Mouse (Mus musculus) ZHBTc4 (cell line): ENCODE results near the gene Pym1.

Source experiments
- DNase-seq: peaks from one replicate; pipeline ENCODE4 v3.0.0-alpha.2; 2011; ENCODE audit warnings: low read depth, low spot score

Gene Pym1

DNA sequence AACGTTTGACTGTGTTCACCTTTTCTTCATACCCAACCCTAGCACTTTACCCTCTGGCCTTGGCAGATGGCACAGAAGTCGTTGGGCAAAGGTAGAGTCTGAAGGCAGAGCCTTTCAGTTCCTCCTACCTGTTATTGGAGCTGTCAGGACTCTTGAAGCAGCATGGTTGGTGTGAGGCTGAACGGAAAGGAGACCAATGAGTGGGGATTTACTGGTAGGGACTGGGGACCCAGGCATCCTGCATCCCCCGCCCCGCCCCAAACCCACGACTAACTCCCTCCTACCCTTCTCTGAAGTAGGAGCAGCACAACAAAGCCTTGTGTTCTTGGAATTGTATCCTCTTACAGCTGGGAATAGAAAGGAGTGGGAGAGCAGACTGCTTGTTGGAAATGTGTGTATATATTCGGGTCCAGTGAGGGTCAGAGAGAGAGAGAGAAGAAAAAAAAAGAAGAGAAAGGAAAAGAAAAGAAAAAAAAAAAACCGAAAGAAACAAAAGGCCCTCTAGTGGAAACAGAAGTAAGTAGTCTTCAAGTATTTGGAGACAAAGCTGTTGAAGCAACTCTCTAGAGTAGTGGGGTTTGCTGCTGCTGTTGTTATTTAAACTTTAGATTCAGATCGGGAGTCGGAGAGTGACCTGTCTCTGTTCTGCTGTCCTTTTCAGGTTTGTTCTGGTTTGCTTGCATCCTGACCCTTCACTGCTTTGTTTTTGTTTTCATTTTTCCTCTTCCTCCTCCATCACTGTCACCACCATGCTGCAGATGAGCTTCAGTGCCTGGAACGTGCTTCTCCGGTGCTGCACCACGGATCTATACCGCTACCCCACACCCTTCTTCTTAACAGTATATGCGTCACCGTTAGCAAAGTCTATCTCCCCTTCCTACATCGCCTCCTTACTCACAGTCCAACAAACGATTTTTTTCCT is 2.7 kb upstream of the Pym1 start, which contains the start of gene Dgka:
Gene Dgka (minus strand): TSS at position 176 of the 922 bp plus-strand sequence.
- peak; percentile 70 for DNase-seq

DNA sequence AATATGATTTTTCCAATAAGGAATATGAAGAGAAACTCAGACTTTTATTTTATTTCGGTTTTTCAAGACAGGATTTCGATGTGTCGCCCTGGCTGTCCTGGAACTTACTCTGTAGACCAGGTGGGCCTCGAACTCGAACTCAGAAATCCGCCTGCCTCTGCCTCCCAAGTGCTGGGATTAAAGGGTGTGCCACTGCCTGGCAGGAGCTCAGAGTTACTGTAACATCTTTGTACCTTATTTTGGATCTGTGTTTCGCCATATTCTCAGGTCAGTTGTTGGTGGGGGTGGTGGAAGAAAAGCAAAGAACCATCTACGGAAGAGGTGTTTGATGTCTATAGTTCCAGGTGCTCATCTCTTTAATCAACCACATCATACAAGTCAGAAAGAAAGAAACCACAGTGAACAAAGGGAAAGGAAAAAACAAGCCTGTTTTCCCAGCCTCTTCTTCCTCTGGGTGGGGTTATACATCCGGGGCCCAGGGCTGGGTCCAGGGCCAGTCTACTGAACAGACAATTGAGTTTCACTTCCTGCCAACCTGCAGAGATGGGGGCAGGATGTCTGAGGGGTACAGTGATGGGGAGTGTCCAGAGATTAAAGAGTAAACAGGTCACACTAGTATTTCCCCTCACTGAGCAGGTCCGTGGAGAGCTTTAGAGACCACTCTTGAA is 1.6 kb upstream of the Pym1 start:
- no peak for DNase-seq

DNA sequence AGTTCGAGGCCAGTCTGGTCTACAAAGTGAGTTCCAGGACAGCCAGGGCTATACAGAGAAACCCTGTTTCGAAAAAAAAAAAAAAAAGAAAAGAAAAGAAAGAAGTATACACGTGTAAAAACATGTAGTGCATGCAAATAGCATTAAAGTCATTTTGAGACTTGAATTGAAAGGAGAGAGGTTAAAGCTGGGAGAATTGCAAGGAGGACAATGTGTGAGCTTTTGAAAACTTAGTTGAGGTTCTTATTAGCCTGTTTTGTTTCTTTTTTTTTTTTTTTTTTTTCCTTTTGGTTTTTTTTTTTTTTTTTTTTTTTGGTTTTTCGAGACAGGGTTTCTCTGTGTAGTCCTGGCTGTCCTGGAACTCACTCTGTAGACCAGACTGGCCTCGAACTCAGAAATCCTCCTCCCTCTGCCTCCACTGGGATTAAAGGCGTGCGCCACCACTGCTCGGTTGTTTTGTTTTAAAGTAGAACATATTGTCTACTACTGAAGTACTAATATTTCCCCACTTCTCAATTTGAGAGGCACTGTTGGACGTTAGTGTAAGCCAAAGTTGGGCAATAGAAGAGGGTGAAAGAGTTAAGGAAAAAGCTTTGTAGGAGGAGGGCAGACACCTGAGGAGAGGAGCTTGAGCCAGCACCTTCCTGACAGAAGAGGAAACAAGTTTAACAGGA is 580 bp upstream of the Pym1 start:
- no peak for DNase-seq

DNA sequence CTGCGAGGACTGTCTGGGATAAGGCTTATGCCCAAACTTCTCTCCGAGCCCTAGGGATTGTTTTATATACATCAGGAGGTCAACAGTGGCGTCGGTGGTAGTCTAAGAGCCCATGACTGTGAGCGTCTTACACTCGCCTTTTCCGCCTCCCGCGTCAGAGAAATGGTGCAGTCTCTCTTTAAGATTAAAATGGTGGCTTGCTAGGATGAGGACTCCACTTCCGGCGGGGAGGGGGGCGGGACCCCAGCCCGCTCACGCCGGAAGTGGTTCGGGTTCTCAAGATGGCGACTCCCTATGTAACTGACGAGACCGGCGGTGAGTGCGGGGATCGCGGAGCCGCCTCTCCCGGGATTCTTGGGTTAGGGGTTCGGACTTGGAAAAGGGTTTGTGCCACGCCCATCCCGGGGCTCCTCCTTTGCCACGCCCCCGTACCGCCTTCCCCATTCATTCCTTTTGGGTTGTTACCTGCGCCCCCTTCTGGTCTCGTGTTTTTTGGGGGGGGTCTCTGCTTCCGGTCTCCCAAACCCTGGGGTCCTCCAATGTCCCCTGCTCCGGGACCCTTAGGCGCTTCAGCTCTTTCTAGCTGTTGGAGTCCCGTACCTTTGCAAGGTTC is 669 bp downstream of the Pym1 start:
- DNase-seq: peak; percentile 97

DNA sequence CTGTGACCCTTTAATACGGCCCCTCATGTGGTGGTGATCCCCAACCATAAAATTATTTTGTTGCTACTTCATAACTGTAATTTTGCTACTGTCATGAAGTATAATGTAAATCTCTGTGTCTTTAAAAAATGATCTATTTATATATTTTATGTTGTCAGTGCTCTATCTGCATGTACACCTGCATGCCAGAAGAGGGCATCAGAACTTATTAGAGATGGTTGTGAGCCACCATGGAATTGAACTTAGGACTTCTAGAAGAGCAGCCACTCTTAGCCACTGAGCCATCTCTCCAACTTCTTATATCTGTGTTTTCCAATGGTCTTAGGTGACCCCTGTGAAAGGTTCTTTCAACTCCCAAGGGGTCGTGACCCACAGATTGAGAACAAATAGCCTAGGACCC is 25.2 kb downstream of the Pym1 start:
- no peak for DNase-seq

DNA sequence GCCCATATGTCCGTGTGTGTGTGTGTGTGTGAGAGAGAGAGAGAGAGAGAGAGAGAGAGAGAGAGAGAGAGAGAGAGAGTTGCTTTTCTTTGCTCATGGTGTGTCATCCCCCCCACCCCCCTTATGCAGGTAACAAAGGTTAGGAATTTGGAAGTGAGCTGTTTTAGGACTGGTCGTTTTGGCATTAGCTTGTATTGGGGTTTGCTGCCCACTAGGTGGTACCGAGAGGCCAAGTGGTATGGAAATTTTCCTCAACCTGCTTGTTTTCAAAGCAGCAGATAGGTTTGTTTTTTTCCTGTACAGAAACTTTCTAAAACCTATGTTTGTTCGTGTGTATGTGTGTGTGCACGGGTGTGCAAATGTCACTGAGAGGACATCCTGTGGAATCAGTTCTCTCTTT is 26.0 kb downstream of the Pym1 start:
- DNase-seq: peak; percentile 62

DNA sequence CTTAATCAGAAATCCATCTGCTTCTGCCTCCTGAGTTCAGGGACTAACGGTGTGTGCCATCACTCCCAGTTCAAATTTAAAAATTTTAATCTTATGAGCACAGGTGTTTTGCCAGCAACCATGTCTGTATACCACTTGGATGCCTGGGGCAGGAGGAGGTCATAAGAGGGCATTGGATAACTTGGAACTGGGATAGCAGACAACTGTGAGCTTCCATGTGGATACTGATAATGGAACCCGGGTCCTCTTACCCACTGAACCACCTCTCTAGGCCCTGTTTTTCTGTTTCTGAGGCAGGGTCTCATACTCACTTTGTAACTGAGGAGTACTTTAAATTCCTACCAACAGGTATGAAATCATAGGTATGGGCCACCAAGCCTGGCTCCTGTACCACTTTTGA is 30.8 kb downstream of the Pym1 start:
- DNase-seq: no peak

DNA sequence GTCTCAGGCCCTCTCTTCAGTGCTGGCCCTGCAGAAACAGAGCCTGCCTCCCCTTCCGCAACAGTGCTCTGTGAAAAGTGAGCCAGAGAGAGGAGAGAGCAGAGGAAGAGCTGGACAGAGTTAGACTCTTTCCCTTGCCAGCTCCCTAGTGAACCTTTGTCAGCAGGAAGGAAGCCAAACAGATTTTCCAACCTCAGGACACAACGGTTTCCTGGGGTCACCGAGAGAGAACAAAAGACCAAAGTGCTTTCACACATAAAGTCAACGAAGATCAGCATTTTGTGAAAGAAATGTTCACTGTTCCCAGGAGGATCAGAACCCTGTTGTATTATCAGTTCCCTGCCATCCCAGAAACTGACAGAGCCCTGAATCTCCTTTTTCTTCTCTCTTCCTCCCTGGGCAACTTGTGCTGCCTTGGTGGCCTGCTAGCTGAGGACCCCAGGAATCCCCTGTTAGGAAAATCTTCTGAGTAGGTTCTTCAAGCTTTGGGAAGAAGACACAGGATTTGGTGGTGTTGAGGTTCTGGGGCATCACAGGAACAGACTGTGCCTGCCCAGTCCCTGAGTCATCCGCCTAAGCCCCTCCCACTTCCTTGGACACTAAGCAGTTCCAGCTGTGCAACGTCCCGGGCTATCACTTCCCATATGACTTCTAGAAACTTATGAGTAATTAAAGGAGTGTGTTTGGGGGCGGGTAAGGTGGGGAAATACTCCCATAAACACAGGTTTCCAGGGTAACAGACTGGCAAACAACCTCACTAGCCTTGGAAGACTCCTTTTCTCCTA is 31.5 kb downstream of the Pym1 start:
- DNase-seq: no peak

DNA sequence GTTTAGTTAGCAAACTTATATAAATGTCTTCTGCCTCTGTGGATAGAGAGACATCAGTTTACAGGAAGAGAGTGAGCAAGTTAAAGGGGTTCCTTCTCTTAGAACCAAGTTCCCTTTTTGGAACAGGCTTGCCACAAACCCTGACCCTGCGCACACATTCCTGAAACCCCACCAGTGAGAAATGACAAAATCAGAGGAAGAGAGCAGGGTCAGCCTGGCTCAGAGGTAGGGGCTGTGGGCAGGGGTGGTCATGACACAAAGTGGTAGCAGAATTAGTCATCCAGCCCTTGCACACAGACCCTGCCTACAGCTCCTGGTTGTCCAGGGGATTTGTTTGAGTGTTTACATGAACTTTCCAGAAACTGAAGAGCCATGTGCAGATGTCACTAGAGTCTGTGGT is 32.5 kb downstream of the Pym1 start:
- DNase-seq: no peak

DNA sequence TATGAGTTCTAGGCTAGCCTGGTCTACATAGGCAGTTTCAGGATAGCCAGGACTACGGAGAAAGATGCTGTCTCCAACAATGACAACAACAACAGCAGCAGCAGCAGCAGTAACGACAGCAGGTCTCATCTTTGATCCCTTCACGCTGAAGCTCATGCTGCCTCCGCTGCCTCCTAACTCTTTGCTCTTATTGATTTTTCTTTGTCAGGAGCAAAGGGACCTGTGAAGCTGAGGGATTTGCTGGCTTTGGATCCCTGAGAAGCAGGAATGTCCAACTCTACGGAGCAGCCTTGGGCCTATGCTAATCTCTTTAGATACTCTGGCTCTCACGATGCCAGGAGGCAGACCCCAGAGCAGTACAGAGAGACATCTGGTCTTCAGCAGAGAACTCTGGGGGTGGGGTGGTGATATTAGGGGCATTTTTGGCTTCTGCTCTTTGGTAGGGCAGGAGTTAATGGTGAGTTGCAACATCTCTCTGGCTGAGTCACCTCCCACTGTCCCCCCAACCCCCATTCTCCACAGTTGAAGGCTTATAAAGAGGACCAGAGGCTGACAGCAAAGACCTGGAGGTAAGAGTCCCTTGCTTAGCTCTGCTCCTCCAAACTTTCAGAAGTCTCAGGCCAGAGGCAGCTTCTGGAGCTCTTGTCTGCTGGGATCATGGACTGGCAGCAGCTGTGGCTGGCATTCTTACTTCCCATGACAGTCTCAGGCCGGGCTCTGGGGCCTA is 42.9 kb downstream of the Pym1 start, which contains the start of gene Mmp19:
Gene Mmp19 (plus strand): TSS at position 513 of the 727 bp plus-strand sequence.
- no peak for DNase-seq

DNA sequence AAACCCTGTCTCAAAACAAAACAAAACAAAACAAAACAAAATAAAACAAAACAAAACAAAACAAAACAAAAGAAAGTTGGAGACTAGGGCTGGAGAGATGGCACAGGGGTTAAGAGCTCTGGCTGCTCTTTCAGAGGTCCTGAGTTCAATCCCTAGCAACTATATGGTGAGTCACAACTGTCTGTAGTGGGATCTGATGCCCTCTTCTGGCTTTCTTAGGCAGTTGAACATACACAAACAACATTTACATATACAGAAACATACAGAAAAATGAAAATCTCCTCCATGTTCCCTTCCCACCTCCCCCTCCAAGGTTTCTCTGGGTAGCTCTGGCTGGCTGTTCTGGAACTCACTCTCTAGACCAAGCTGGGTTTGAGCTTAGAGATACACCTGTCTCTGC is 44.4 kb downstream of the Pym1 start:
- DNase-seq: no peak

DNA sequence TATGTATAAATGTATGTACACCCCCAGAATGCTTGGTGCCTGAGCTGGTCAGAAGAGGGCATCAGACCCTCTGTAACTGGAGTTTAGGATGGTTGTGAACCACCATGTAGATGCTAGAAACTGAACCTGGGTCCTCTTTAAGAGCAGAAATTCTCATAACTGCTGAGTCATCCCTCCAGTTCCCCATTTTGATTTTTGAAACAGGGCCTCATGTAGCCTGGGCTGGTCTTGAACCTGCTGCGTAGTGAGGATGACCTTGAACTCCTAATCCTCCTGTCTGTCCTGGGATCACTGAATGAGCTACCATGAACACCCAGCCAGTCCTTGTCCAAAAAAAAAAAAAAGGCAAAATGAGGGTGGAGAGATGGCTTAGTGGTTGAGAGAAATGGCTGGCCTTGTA is 45.6 kb downstream of the Pym1 start:
- DNase-seq: no peak

DNA sequence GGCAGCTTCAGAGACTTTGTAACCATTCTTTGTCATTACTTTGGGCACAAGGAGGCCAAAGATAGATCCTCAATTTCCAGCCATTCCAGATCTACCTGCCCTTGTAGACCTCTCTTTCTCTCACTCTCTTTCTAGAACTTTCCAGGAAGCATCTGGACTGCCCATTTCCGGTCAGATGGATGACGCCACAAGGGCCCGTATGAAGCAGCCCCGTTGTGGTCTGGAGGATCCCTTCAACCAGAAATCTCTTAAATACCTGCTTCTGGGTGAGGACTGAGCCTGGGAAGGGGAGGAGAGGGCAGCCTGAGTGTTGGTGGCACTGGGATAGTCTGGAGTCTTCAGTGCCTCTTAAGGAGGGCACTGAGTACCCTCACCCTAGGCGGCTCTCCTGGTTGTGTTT is 46.7 kb downstream of the Pym1 start:
- DNase-seq: no peak

DNA sequence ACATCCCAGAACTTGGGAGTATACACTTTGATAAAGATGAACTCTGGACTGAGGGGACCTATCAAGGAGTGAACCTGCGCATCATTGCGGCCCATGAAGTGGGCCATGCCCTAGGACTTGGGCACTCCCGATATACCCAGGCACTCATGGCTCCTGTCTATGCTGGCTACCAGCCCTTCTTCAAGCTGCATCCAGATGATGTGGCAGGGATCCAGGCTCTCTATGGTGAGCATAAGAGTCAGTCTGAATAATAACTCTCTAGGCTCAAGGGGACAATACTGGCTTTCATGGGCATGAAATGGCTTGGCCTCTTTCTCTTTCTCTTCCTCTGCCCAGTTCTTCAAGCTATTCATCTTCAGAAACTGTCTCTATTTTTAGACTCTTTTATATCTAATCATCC is 47.9 kb downstream of the Pym1 start:
- DNase-seq: no peak

DNA sequence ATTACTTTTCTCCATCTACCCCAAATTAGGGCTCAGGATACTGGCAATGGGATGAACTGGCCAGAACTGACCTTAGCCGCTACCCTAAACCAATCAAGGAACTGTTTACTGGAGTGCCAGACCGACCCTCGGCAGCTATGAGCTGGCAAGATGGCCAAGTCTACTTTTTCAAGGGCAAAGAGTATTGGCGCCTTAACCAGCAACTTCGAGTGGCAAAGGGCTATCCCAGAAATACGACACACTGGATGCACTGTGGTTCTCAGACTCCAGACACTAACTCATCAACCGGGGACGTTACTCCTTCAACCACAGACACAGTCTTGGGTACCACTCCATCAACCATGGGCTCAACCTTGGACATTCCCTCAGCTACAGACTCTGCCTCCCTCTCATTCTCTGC is 51.0 kb downstream of the Pym1 start:
- no peak for DNase-seq

DNA sequence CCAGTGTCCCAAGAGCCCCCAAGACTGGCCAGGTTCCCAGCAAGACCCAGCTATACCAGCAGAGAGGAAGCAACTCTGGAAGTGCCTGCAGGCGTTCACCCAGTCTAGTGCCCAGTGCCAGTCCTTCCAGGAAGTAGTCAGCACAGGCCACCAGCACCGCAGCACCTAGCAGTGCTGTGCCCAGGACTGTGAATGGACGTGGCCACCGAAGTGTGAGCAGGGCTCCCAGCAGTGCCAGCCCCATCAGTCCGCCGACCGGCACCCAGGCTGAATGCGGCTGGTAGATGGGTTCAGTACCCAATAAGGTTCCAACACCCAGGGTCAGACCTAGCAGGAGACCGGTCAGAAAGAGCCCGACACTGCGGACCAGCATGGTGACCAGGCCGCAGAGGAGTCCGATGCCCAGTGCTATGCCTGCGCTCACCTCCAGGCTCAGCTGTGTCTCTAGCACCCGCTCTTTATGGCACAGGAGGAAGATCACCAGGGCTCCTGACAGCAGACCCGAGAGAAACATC is 54.3 kb downstream of the Pym1 start:
- DNase-seq: no peak

DNA sequence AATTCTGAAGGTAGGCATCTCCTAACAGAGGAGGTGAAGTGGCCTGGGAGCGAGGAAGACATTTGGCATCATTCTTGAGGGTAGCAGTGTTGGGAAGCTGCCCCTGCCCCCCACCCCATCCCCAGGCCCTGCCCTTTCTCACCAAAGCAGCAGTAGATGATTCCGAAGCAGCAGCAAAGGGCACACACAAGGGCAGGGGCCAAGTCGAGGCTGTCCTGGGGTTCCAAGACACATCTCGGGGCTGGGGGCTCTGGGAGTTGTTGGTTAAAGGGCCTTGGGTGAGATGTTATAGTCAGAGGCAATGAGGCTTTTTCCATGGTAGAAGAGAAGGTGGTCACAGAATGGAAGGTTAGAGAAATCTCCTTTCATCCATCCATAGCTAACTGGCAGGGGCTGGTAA is 55.3 kb downstream of the Pym1 start:
- DNase-seq: no peak

DNA sequence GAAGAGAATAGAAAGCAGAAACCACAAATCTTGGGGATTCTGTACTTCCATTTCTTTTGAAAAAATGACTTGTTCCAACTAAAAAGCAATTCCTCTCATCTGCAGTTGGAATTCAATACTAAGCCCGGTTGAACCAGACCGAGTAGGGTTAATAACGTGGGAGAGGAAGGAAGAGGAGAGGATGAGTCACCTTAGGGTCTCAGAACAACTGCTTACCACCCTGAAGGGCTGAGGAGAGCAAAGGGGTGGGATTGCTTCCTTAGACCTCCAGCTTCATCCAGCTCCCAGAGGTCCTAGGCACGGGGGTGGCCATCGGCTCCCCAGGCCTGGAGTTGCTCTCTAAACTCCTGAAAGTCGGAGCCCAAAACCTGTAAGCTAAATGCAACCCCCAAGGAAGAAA is 55.7 kb downstream of the Pym1 start:
- DNase-seq: no peak

DNA sequence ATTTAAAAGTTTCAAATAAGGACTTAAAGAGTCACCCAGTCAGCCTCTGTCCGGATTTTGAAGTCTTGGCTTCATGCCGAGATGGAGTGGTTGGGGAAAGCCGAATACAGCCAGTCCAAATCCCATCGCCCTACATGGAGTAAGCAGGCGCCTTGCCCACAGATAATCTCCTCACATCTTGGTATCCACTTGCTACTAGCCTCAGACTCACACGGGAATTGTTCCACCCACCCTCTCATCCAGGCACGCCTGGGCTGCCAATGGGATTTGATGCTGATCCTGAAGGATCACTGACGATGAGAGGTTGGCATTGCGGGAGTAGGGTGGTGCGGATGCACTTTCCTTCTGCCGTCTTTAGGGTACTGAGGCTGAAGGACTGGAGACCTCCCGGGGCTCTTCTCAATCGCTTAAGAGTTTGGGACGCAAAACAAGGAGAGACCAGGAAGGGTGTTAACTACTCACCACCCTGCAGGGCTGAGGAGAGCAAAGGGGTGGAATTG is 56.1 kb downstream of the Pym1 start, which contains the start of gene Dnajc14:
Gene Dnajc14 (plus strand): TSS at position 292 of the 500 bp plus-strand sequence.
- DNase-seq: peak; percentile 65
